Mouse (Mus musculus): ENCODE measurements around the gene Zranb1. TPM values are rescaled to one million over a fixed set of nuclear protein-coding genes. Genes with fewer than 3 reads are reported as not detected.

Gene Zranb1
- total and polyA plus RNA-seq, 3 experiments, result 17.4 to 18.5 TPM; not detected in 1

GRCm38 (mm10) chr7:132893336-132893735, 37.6 kb upstream of the Zranb1 start:
- peaks cover 0 to 2% of the 10 kb centered on the region in 2 experiments; a peak in 1 of 4 replicates for H3K36me3 ChIP-seq (ENCODE audit: control insufficient read depth in 1 of 2, insufficient read depth in 2 of 2, low read length in 2 of 2)
- DNase-seq (ENCODE audit: low read depth, low spot score), result no peak
- no peaks in the 10 kb centered on the region for H3K27me3 ChIP-seq (ENCODE audit: control insufficient read depth in 1 of 2, insufficient read depth in 2 of 2, low read length in 2 of 2)
- H3K4me1 ChIP-seq (ENCODE audit: control insufficient read depth in 1 of 2, insufficient read depth in 2 of 2, low read length in 2 of 2), result peaks cover 6 to 13% of the 10 kb centered on the region in 2 experiments
- H3K9me3 ChIP-seq (replicated peaks; ENCODE audit: insufficient read depth, low read length), result no peaks in the 10 kb centered on the region
- TF ChIP-seq MYC (IDR thresholded peaks at IDR 0.05; ENCODE audit: low read depth, low read length) (no peak), MEF2A (IDR thresholded peaks at IDR 0.05; ENCODE audit: extremely low read depth, insufficient replicate concordance, low read depth, low read length, poor library complexity, severe bottlenecking) (no peak), ELF1 (IDR thresholded peaks at IDR 0.05; ENCODE audit: low read depth, low read length) (no peak), TCF12 (IDR thresholded peaks at IDR 0.05; ENCODE audit: low read depth, low read length) (no peak), TAL1 (IDR thresholded peaks at IDR 0.05; ENCODE audit: low read length) (no peak), JUND (IDR thresholded peaks at IDR 0.05; ENCODE audit: low read depth, low read length) (no peak), TBP (IDR thresholded peaks at IDR 0.05; ENCODE audit: low read depth, low read length) (no peak), GATA1 (IDR thresholded peaks at IDR 0.05; ENCODE audit: low read depth, low read length) (no peak), POLR2AphosphoS2 (IDR thresholded peaks at IDR 0.05; ENCODE audit: low read length) (no peak), ETS1 (IDR thresholded peaks at IDR 0.05; ENCODE audit: low read depth, low read length) (no peak), ZNF384 (IDR thresholded peaks at IDR 0.05; ENCODE audit: low read depth, low read length) (no peak), BHLHE40 (IDR thresholded peaks at IDR 0.05; ENCODE audit: borderline replicate concordance, low read depth, low read length) (no peak), MAFK (IDR thresholded peaks at IDR 0.05; ENCODE audit: borderline replicate concordance, low read depth, low read length) (no peak)
- no peak overlapping the region for H3K27ac ChIP-seq (ENCODE audit: control insufficient read depth, low read depth, low read length)
- no peaks in the 10 kb centered on the region for H3K79me2 ChIP-seq (ENCODE audit: control insufficient read depth, insufficient read depth, low read length, poor library complexity)
- H3K4me3 ChIP-seq (ENCODE audit: control insufficient read depth in 1 of 2, insufficient read depth in 1 of 2, low read depth in 2 of 2, low read length in 2 of 2), result no peak overlapping the region
- H3K9ac ChIP-seq (ENCODE audit: control insufficient read depth, low read depth, low read length, poor library complexity, severe bottlenecking), result no peak overlapping the region

- DNase-seq (ENCODE audit: low read depth, low spot score), result no peak
- no peaks in the 10 kb centered on the region for H3K79me2 ChIP-seq (ENCODE audit: control insufficient read depth, insufficient read depth, low read length, poor library complexity)
- no peak overlapping the region for H3K4me3 ChIP-seq (ENCODE audit: control insufficient read depth in 1 of 2, insufficient read depth in 1 of 2, low read depth in 2 of 2, low read length in 2 of 2)
- no peaks in the 10 kb centered on the region for H3K36me3 ChIP-seq (ENCODE audit: control insufficient read depth in 1 of 2, insufficient read depth in 2 of 2, low read length in 2 of 2)
- H3K27ac ChIP-seq (ENCODE audit: control insufficient read depth, low read depth, low read length), result no peak overlapping the region
- no peak overlapping the region for H3K9ac ChIP-seq (ENCODE audit: control insufficient read depth, low read depth, low read length, poor library complexity, severe bottlenecking)
- no peak for TF ChIP-seq BHLHE40 (IDR thresholded peaks at IDR 0.05; ENCODE audit: borderline replicate concordance, low read depth, low read length)
- no peak for TF ChIP-seq NRF1 (IDR thresholded peaks at IDR 0.05; ENCODE audit: insufficient read depth, low read depth, low read length, poor library complexity, severe bottlenecking)
- TF ChIP-seq MAX (IDR thresholded peaks at IDR 0.05; ENCODE audit: low read length), result no peak
- no peak for TF ChIP-seq KAT2A (conservative IDR thresholded peaks at IDR 0.05; ENCODE audit: low read depth, low read length)
- TF ChIP-seq TCF12 (IDR thresholded peaks at IDR 0.05; ENCODE audit: low read depth, low read length), result no peak
- TF ChIP-seq TBP (IDR thresholded peaks at IDR 0.05; ENCODE audit: low read depth, low read length), result no peak
- no peak for TF ChIP-seq CHD2 (IDR thresholded peaks at IDR 0.05; ENCODE audit: low read length)
- no peak for TF ChIP-seq ETS1 (IDR thresholded peaks at IDR 0.05; ENCODE audit: low read depth, low read length)
- no peak for TF ChIP-seq ZC3H11A (IDR thresholded peaks at IDR 0.05; ENCODE audit: low read depth, low read length)
- peaks cover 4 to 10% of the 10 kb centered on the region in 2 experiments; a peak in 3 of 4 replicates for H3K4me1 ChIP-seq (ENCODE audit: control insufficient read depth in 1 of 2, insufficient read depth in 2 of 2, low read length in 2 of 2)
- no peaks in the 10 kb centered on the region for H3K27me3 ChIP-seq (ENCODE audit: control insufficient read depth in 1 of 2, insufficient read depth in 2 of 2, low read length in 2 of 2)
- H3K9me3 ChIP-seq (replicated peaks; ENCODE audit: insufficient read depth, low read length), result no peaks in the 10 kb centered on the region
These were observed 35.9 kb upstream of the Zranb1 start for GRCm38 (mm10) chr7:132894841-132895555.
